Mouse (Mus musculus) bone marrow, adult 2 months (tissue): ENCODE results near the gene Senp3. TPM values are rescaled to one million over a fixed set of nuclear protein-coding genes. Genes with fewer than 3 reads are reported as not detected.
A peak's percentile ranks its signal among the peaks of the same experiment; 100 is the strongest.
"Not testable (repeated sequence)": the region's sequence is repeated elsewhere in the genome, so short reads cannot be mapped to it uniquely, and the experiment has no call there.

Source experiments
- H3K27ac ChIP-seq: fragments of 200-500 bp; 2 replicates; pipeline ENCODE4 v1.5.1; 2012; ENCODE audit warnings: low read depth, mild to moderate bottlenecking, control low read depth, inconsistent platforms, low read length; ENCODE audit not compliant: control insufficient read depth, poor library complexity, insufficient read depth
- H3K4me1 ChIP-seq: fragments of 200-500 bp; 2 replicates; pipeline ENCODE4 v1.6.1; 2011; ENCODE audit warnings: low read length; ENCODE audit not compliant: control insufficient read depth, insufficient read depth
- H3K4me3 ChIP-seq: fragments of 200-500 bp; replicated peaks from 2 replicates; pipeline ENCODE3; 2011; ENCODE audit warnings: mild to moderate bottlenecking, low read depth, low read length, control low read depth; ENCODE audit not compliant: control insufficient read depth
- CTCF ChIP-seq: fragments of 200-500 bp; IDR thresholded peaks from 2 replicates; pipeline ENCODE4 v1.5.1; 2011; ENCODE audit warnings: low read length, control low read depth; ENCODE audit not compliant: control insufficient read depth, insufficient read depth
- POLR2A ChIP-seq: fragments of 200-500 bp; IDR thresholded peaks from 2 replicates; pipeline ENCODE4 v1.6.1; 2011; ENCODE audit warnings: low read depth, mild to moderate bottlenecking, control low read depth, low read length, borderline replicate concordance; ENCODE audit not compliant: control insufficient read depth
- WGBS: fragments of 180-500 bp; shearing (Covaris S2); methylation state at CpG from one replicate; pipeline ENCODE4 v1.1.7; 2018; 5-methylcytosine and 5-hydroxymethylcytosine counted together
- polyA plus RNA-seq: library from polyadenylated mRNA; stranded (reverse); fragments of >200 nt; gene quantifications from 2 replicates; pipeline ENCODE4 v1.2.4, GENCODE M21; 2011; ENCODE audit warnings: low replicate concordance; ENCODE audit not compliant: missing spikeins, insufficient read depth, insufficient read length

The Senp3 gene
- polyA plus RNA-seq, 1 experiment, result 67.8 TPM

DNA sequence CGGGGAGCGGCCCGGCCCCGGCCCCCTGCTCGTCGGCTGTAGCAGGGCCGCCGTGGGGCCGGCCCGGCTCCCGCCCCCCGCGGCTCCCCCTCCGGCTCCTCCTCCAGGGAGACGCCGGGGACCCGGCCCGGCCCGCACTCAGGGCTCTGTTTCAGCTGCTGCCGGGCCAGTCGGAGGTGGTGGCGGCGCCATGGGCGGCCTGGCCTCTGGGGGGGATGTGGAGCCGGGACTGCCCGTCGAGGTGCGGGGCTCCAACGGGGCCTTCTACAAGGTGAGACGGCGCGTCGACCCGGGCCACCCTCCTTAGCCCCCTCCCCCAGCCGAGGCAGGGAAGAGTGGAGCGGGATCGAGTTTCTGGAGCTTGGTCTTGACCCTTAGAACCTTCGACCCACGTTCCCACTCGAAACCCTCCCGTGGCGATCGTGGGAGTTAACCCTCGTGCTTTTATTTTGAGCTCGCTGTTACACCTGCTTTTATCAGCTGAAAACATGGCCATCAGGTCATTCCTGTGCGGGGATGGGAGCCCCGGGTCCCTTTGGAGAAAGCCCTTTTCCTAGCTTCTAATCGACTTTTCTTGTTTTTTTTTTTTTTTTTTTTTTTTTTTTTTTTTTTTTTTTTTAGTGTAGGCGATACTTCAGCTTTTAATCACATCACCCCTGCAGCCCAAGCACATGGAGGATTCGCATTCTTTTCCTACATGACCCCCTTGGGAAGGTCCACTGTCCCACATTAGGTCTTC lies 48.6 kb downstream of the Senp3 start:
- TF ChIP-seq CTCF (no peak), POLR2A (no peak)
- WGBS, result under 1% methylated on average over 48 of the region's 50 CpGs
- Histone ChIP-seq H3K4me1 (peaks cover 1% of the 10 kb centered on the region; the same call in 1 of the 2 replicates), H3K27ac (peak overlapping the region; percentile 87), H3K4me3 (peak overlapping the region; percentile 99)

DNA sequence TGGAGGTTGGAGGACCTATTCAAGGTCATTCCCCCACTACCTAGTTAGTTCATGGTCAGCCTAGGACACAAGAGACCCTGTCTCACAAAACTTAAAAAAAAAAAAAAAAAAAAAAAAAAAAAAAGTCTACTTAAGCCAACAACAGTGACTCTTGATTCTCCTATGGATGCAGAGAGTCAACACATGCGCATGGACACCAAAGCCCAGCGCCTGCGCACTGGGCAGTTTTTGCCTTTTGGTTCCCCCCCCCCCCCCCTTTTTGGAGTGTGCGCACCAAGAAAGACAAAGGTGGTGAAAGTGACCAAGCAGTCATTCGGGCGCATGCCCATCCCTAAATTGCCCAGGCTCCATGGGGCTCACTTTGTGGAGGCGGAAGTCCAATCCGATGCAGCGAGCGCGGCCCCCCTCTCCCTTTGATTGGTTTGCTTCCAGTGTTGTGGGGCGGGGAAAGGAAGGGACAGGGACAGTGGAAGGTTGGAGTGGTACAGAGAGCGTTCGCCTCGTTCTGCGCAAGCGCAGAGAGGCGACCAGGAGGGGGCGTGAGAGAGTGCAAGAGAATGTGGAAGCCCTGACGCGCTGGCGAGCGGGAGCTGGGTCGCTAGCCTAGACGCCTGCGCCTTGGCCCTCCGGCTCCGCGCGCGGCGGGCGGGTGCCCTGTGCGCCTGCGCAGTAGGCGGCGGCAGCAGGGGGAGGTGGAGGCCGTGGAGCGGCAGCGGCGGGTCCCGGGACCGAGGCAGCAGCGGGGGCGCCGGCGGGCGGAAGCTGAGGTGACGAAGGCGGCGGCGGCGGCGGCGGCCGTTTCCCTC lies 49.4 kb downstream of the Senp3 start, which contains the start of gene Fxr2:
Gene Fxr2, plus strand, starts transcription at position 707 of the 806 bp plus-strand sequence.
- TF ChIP-seq CTCF (peak; percentile 90), POLR2A (peak; percentile 60; the same call in 1 of the 2 replicates)
- under 1% methylated on average over 55 of the region's 56 CpGs for WGBS
- peak within 1 kb of the TSS; percentile 87 for H3K27ac ChIP-seq
- H3K4me3 ChIP-seq, result peak within 1 kb of the TSS; percentile 99
- H3K4me1 ChIP-seq, result peaks cover 1% of the 10 kb centered on the region; the same call in 1 of the 2 replicates

DNA sequence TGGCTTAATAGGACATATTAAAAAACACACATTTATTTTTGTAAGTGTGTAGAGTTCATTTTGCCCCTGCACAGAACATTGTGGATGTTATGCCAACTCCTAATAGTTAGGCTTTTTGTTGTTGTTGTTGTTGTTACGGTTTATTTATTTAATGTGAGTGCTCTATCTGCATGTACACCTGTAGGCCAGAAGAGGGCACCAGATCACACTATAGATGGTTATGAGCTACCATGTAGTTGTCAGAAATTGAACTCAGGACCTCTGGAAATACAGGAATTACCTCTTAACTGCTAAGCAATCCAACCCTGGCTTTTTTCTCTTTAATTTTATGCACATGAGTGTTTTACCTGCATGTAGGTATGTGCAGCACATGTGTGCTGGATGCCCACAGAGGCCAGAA lies 52.1 kb downstream of the Senp3 start:
- no peak overlapping the region for H3K27ac ChIP-seq
- TF ChIP-seq CTCF (peak; percentile 19), POLR2A (no peak)
- WGBS, result 51% methylated on average over 1 of the region's 1 CpGs
- no peak overlapping the region for H3K4me3 ChIP-seq
- peaks cover 1% of the 10 kb centered on the region; the same call in 1 of the 2 replicates for H3K4me1 ChIP-seq

DNA sequence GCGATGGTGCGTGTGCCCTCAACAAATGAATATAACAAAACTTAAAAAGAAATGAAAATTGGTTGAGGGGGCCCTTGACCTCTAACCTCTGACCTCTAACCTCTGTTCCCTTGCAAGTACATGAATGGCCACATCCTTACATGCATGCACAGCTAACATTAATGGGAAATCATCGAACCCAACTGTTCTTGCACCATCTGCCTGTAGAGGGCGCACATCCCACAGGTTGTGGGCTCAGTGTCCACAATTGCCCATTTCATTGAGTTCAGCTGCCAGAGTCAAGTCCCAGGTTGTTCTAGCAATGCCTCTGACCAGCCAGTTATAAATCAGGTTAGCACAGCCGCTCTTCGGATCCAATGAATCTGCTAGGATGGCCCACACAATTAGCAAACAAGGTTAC lies 53.6 kb downstream of the Senp3 start:
- H3K27ac ChIP-seq, result no peak overlapping the region
- 38% methylated on average over 6 of the region's 6 CpGs for whole genome bisulfite sequencing
- TF ChIP-seq POLR2A, result no peak
- TF ChIP-seq CTCF, result peak; percentile 99
- no peaks in the 10 kb centered on the region for H3K4me1 ChIP-seq
- no peak overlapping the region for H3K4me3 ChIP-seq

DNA sequence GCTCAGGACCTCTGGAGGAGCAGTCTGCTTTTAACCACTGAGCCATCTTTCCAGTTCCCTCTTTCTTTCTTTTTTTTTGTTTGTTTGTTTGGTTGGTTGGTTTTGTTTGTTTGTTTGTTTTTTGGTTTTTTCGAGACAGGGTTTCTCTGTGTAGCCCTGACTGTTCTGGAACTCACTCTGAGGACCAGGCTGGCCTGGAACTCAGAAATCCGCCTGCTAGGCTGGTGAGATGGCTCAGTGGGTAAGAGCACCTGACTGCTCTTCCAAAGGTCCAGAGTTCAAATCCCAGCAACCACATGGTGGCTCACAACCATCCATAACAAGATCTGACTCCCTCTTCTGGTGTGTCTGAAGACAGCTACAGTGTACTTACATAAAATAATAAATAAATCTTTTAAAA lies 57.5 kb downstream of the Senp3 start:
- not testable (repeated sequence) for H3K27ac ChIP-seq, H3K4me3 ChIP-seq, H3K4me1 ChIP-seq
- WGBS, result 71% methylated on average over 2 of the region's 2 CpGs

Other genes starting within 250 kb of the Senp3 start
- 0.90 and 1.4 TPM in 2 replicates for gene Dnah2, start 133.0 kb downstream of the Senp3 start, polyA plus RNA-seq
- gene Efnb3, start 121.9 kb downstream of the Senp3 start, polyA plus RNA-seq, result 1.9 and 2.2 TPM in 2 replicates
- gene Wrap53, start 101.8 kb downstream of the Senp3 start, polyA plus RNA-seq, result 28.1 and 36.2 TPM in 2 replicates
- 34.5 and 71.7 TPM in 2 replicates for gene Trp53, start 101.7 kb downstream of the Senp3 start, polyA plus RNA-seq
- gene Atp1b2, start 76.1 kb downstream of the Senp3 start, polyA plus RNA-seq, result 12.1 and 16.9 TPM in 2 replicates
- gene Shbg, start 64.2 kb downstream of the Senp3 start, polyA plus RNA-seq, result not detected in 2 replicates
- 1.4 and 2.4 TPM in 2 replicates for gene Sat2, start 60.1 kb downstream of the Senp3 start, polyA plus RNA-seq
- gene Fxr2, start 49.1 kb downstream of the Senp3 start, polyA plus RNA-seq, result 32.3 and 66.3 TPM in 2 replicates
- gene Sox15, start 26.8 kb downstream of the Senp3 start, polyA plus RNA-seq, result not detected in 2 replicates
- gene Mpdu1, start 19.4 kb downstream of the Senp3 start, polyA plus RNA-seq, result 62.4 and 109 TPM in 2 replicates
- 28.0 and 51.6 TPM in 2 replicates for gene Cd68, start 15.9 kb downstream of the Senp3 start, polyA plus RNA-seq
- gene Eif4a1, start 9.7 kb downstream of the Senp3 start, polyA plus RNA-seq, result 268 and 540 TPM in 2 replicates
- gene Tnfsf13, start 3.7 kb upstream of the Senp3 start, polyA plus RNA-seq, result 2.3 and 3.1 TPM in 2 replicates
- gene Tnfsf12, start 13.8 kb upstream of the Senp3 start, polyA plus RNA-seq, result 4.2 and 7.1 TPM in 2 replicates
- 7.6 and 17.0 TPM in 2 replicates for gene Tnfsfm13, start 14.0 kb upstream of the Senp3 start, polyA plus RNA-seq
- gene Polr2a, start 76.6 kb upstream of the Senp3 start, polyA plus RNA-seq, result 28.8 and 49.2 TPM in 2 replicates
- gene Slc35g3, start 79.9 kb upstream of the Senp3 start, polyA plus RNA-seq, result not detected in 2 replicates
- gene Zbtb4, start 83.8 kb upstream of the Senp3 start, polyA plus RNA-seq, result 8.4 and 13.8 TPM in 2 replicates
- gene Chrnb1, start 113.9 kb upstream of the Senp3 start, polyA plus RNA-seq, result 1.8 and 3.5 TPM in 2 replicates
- 0.32 and 1.00 TPM in 2 replicates for gene Fgf11, start 119.8 kb upstream of the Senp3 start, polyA plus RNA-seq
- not detected in 2 replicates for gene Tmem102, start 123.5 kb upstream of the Senp3 start, polyA plus RNA-seq
- not detected in 2 replicates for gene Gm39566, start 133.2 kb upstream of the Senp3 start, polyA plus RNA-seq
- not detected in 2 replicates for gene Spem2, start 136.4 kb upstream of the Senp3 start, polyA plus RNA-seq
- gene Spem1, start 140.1 kb upstream of the Senp3 start, polyA plus RNA-seq, result not detected in 2 replicates
- 5.3 and 6.0 TPM in 2 replicates for gene Nlgn2, start 155.7 kb upstream of the Senp3 start, polyA plus RNA-seq
- gene Tmem256, start 156.4 kb upstream of the Senp3 start, polyA plus RNA-seq, result 180 and 202 TPM in 2 replicates
- 38.3 and 50.9 TPM in 2 replicates for gene Plscr3, start 164.3 kb upstream of the Senp3 start, polyA plus RNA-seq
- 2.9 and 5.4 TPM in 2 replicates for gene Tnk1, start 176.6 kb upstream of the Senp3 start, polyA plus RNA-seq
- not detected in 2 replicates for gene Tmem95, start 195.9 kb upstream of the Senp3 start, polyA plus RNA-seq
- 1.8 and 3.6 TPM in 2 replicates for gene Kctd11, start 199.3 kb upstream of the Senp3 start, polyA plus RNA-seq
- 63.5 and 179 TPM in 2 replicates for gene Acap1, start 213.5 kb upstream of the Senp3 start, polyA plus RNA-seq
- gene 2810408A11Rik, start 218.9 kb upstream of the Senp3 start, polyA plus RNA-seq, result 2.7 and 5.6 TPM in 2 replicates
- gene Neurl4, start 219.0 kb upstream of the Senp3 start, polyA plus RNA-seq, result 25.7 and 38.2 TPM in 2 replicates
- gene Gps2, start 231.8 kb upstream of the Senp3 start, polyA plus RNA-seq, result 120 and 203 TPM in 2 replicates
- 378 and 387 TPM in 2 replicates for gene Eif5a, start 239.9 kb upstream of the Senp3 start, polyA plus RNA-seq